Mouse (Mus musculus): ENCODE data around the gene Gm6034.

GRCm38 (mm10) chr17:36028879-36029619 lies 13.7 kb upstream of the Gm6034 start:
- TF ChIP-seq CTCF (IDR thresholded peaks at IDR 0.05; ENCODE audit: borderline replicate concordance, control insufficient read depth, extremely low read depth, insufficient read depth, low read length, poor library complexity) (no peak), POLR2A (IDR thresholded peaks at IDR 0.05; ENCODE audit: control insufficient read depth, extremely low read depth, insufficient read depth, low read length, poor library complexity) (no peak)

Data from thymus, adult 2 months (tissue).